Mouse (Mus musculus): ENCODE measurements around the gene Rpgrip1l. TPM values are rescaled to one million over a fixed set of nuclear protein-coding genes. Genes with fewer than 3 reads are reported as not detected.

Rpgrip1l gene
- polyA plus RNA-seq, 1 experiment, result 9.9 TPM

DNA sequence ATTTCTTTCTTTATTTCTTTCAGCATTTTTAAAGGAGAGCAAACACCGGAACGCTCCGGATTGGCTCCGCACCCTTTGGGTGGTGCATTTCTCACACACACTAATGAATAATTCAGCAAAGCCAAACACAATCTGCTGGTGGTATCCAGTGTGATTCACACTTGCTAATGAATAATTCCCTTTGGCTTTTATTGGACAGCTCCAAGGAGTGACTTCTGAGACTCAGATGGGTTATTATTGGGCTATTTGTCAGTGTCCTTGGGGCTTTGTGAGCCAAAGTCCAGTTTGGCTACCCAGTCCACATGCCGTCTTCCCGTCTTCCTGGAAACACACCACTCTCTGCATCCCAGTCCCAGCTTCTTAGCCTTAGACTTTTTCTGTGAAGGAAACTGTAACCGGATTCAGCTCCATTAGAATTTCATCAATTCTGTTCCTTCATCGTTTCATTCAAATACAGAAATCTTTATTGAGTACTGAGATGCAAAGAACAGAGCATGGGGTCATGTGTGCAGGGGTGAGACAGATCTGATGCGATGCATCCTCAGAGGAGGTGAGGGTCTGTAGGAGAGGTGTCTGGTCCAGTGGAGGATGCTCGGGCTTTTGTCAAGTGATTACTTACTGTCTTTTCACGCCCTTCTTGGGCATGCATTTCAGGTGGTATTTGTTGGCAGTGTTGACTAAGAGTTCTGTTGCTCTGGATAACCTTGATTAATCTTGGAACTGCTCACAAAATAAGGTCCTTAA lies 43.1 kb upstream of the Rpgrip1l start:
- Histone ChIP-seq H3K36me3 (ENCODE audit: control insufficient read depth, insufficient read depth, low read length, poor library complexity, severe bottlenecking) (no peaks in the 10 kb centered on the region), H3K4me1 (ENCODE audit: control insufficient read depth, insufficient read depth, low read length) (no peaks in the 10 kb centered on the region), H3K9me3 (replicated peaks; ENCODE audit: control insufficient read depth, insufficient read depth, low read length, poor library complexity, severe bottlenecking) (no peaks in the 10 kb centered on the region), H3K27me3 (ENCODE audit: control insufficient read depth, insufficient read depth, low read length, poor library complexity, severe bottlenecking) (no peaks in the 10 kb centered on the region), H3K4me3 (ENCODE audit: low read depth, low read length) (no peak overlapping the region), H3K27ac (ENCODE audit: insufficient read depth, low read length) (no peak overlapping the region), H3K9ac (ENCODE audit: low read depth, poor library complexity, severe bottlenecking) (no peak overlapping the region)
- no peak for TF ChIP-seq POLR2A (IDR thresholded peaks at IDR 0.05; ENCODE audit: insufficient read depth, low read length)
- TF ChIP-seq EP300 (IDR thresholded peaks at IDR 0.05; ENCODE audit: insufficient read depth, low read depth, low read length), result no peak
- no peak for TF ChIP-seq CTCF (IDR thresholded peaks at IDR 0.05; ENCODE audit: low read depth, low read length)

DNA sequence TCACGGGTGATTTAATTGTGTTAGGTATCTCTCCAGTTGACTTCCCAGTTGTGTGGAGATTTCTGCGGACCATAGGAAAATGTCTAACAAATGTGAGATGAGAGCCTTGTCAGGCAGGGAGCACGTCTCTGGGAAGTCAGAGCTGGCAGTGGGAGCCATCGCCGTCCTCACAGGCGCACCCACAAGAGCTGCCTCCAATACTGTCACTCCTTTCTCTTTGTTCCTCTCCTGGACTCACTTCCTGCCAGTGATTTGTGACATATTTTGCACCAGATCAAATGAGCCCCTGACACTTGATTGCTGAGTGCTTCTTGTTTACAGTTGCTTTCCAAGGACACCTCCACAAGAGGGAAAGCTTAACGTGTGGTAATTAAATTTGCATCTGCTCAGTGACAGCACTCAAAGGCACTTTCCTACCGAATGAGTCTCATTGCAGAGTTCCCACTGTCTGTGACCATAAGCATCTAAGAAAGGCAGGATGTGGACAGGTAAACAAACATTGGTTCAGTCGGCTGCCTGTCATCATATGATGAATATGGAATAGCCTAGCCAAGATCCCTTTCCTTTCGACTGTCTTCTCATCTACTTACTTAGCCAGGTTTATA lies 42.3 kb upstream of the Rpgrip1l start:
- TF ChIP-seq CTCF (IDR thresholded peaks at IDR 0.05; ENCODE audit: low read depth, low read length) (no peak), EP300 (IDR thresholded peaks at IDR 0.05; ENCODE audit: insufficient read depth, low read depth, low read length) (no peak), POLR2A (IDR thresholded peaks at IDR 0.05; ENCODE audit: insufficient read depth, low read length) (no peak)
- H3K27ac ChIP-seq (ENCODE audit: insufficient read depth, low read length), result no peak overlapping the region
- H3K36me3 ChIP-seq (ENCODE audit: control insufficient read depth, insufficient read depth, low read length, poor library complexity, severe bottlenecking), result no peaks in the 10 kb centered on the region
- no peaks in the 10 kb centered on the region for H3K27me3 ChIP-seq (ENCODE audit: control insufficient read depth, insufficient read depth, low read length, poor library complexity, severe bottlenecking)
- no peak overlapping the region for H3K4me3 ChIP-seq (ENCODE audit: low read depth, low read length)
- no peaks in the 10 kb centered on the region for H3K9me3 ChIP-seq (replicated peaks; ENCODE audit: control insufficient read depth, insufficient read depth, low read length, poor library complexity, severe bottlenecking)
- H3K9ac ChIP-seq (ENCODE audit: low read depth, poor library complexity, severe bottlenecking), result no peak overlapping the region
- no peaks in the 10 kb centered on the region for H3K4me1 ChIP-seq (ENCODE audit: control insufficient read depth, insufficient read depth, low read length)

DNA sequence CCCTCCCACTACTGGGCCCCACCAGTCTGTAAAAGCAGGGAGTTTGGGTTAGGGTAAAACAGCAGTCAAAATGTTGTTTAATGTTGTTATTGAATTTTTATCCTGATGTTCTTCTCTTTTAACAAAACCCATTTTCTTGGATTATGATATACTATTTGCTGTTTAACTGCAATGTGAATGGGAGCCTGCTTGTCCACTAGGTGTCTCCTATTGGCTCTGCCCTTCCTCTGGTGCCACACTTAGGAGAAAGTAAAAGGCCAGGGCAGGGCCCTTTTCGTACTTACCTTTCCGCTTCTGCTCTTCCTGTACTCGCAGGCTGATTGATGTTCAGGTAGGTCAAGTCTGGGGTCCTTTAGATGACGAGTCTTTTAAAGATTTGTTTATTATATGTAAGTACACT lies 40.8 kb upstream of the Rpgrip1l start:
- H3K27me3 ChIP-seq (ENCODE audit: control insufficient read depth, insufficient read depth, low read length, poor library complexity, severe bottlenecking), result no peaks in the 10 kb centered on the region
- no peak overlapping the region for H3K9ac ChIP-seq (ENCODE audit: low read depth, poor library complexity, severe bottlenecking)
- no peaks in the 10 kb centered on the region for H3K36me3 ChIP-seq (ENCODE audit: control insufficient read depth, insufficient read depth, low read length, poor library complexity, severe bottlenecking)
- no peaks in the 10 kb centered on the region for H3K4me1 ChIP-seq (ENCODE audit: control insufficient read depth, insufficient read depth, low read length)
- no peak overlapping the region for H3K4me3 ChIP-seq (ENCODE audit: low read depth, low read length)
- no peak overlapping the region for H3K27ac ChIP-seq (ENCODE audit: insufficient read depth, low read length)
- TF ChIP-seq CTCF (IDR thresholded peaks at IDR 0.05; ENCODE audit: low read depth, low read length), result no peak
- no peak for TF ChIP-seq EP300 (IDR thresholded peaks at IDR 0.05; ENCODE audit: insufficient read depth, low read depth, low read length)
- no peak for TF ChIP-seq POLR2A (IDR thresholded peaks at IDR 0.05; ENCODE audit: insufficient read depth, low read length)
- H3K9me3 ChIP-seq (replicated peaks; ENCODE audit: control insufficient read depth, insufficient read depth, low read length, poor library complexity, severe bottlenecking), result no peaks in the 10 kb centered on the region

DNA sequence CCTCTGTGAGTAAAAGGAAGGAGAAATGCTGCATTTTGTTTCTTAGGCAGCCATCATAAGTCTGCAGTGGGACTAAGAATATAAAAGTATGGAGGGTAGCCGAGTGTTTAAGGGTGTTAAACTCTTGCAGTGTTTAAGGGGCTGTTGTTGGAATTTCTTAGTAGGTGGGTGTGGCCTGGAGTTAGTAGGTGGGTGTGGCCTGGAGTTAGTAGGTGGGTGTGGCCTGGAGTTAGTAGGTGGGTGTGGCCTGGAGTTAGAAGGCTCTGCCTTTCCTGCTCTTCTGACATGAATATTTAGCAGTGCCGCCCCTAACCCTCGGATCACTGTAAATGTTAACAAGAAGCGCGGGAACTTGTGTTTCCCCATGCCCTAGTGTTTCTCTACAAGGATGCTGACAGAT lies 40.0 kb upstream of the Rpgrip1l start:
- H3K9ac ChIP-seq (ENCODE audit: low read depth, poor library complexity, severe bottlenecking), result no peak overlapping the region
- no peak overlapping the region for H3K27ac ChIP-seq (ENCODE audit: insufficient read depth, low read length)
- H3K36me3 ChIP-seq (ENCODE audit: control insufficient read depth, insufficient read depth, low read length, poor library complexity, severe bottlenecking), result no peaks in the 10 kb centered on the region
- TF ChIP-seq POLR2A (IDR thresholded peaks at IDR 0.05; ENCODE audit: insufficient read depth, low read length) (no peak), CTCF (IDR thresholded peaks at IDR 0.05; ENCODE audit: low read depth, low read length) (no peak), EP300 (IDR thresholded peaks at IDR 0.05; ENCODE audit: insufficient read depth, low read depth, low read length) (no peak)
- no peaks in the 10 kb centered on the region for H3K9me3 ChIP-seq (replicated peaks; ENCODE audit: control insufficient read depth, insufficient read depth, low read length, poor library complexity, severe bottlenecking)
- no peak overlapping the region for H3K4me3 ChIP-seq (ENCODE audit: low read depth, low read length)
- H3K4me1 ChIP-seq (ENCODE audit: control insufficient read depth, insufficient read depth, low read length), result no peaks in the 10 kb centered on the region
- no peaks in the 10 kb centered on the region for H3K27me3 ChIP-seq (ENCODE audit: control insufficient read depth, insufficient read depth, low read length, poor library complexity, severe bottlenecking)

DNA sequence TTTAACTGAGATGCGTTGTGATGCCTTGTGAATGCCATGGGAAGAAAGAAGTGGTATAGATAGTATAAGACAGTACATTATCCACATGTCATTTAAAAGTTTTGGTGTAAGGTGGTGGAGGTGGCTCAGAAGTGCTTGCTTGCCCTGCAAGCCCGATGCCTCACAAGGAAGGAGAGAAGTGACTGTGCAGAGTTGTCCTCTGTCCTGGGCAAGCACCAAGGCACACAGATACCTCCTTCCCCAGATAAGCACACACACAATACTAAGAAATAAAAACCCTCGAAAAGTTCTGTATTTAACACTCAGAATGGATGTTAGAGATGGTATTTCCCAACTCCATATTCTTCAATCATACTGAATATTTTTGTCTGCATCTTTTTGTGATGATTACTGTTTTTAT lies 39.5 kb upstream of the Rpgrip1l start:
- H3K4me1 ChIP-seq (ENCODE audit: control insufficient read depth, insufficient read depth, low read length), result no peaks in the 10 kb centered on the region
- TF ChIP-seq POLR2A (IDR thresholded peaks at IDR 0.05; ENCODE audit: insufficient read depth, low read length) (no peak), EP300 (IDR thresholded peaks at IDR 0.05; ENCODE audit: insufficient read depth, low read depth, low read length) (no peak), CTCF (IDR thresholded peaks at IDR 0.05; ENCODE audit: low read depth, low read length) (no peak)
- no peak overlapping the region for H3K4me3 ChIP-seq (ENCODE audit: low read depth, low read length)
- H3K27me3 ChIP-seq (ENCODE audit: control insufficient read depth, insufficient read depth, low read length, poor library complexity, severe bottlenecking), result no peaks in the 10 kb centered on the region
- no peak overlapping the region for H3K27ac ChIP-seq (ENCODE audit: insufficient read depth, low read length)
- no peaks in the 10 kb centered on the region for H3K36me3 ChIP-seq (ENCODE audit: control insufficient read depth, insufficient read depth, low read length, poor library complexity, severe bottlenecking)
- H3K9me3 ChIP-seq (replicated peaks; ENCODE audit: control insufficient read depth, insufficient read depth, low read length, poor library complexity, severe bottlenecking), result no peaks in the 10 kb centered on the region
- H3K9ac ChIP-seq (ENCODE audit: low read depth, poor library complexity, severe bottlenecking), result no peak overlapping the region

DNA sequence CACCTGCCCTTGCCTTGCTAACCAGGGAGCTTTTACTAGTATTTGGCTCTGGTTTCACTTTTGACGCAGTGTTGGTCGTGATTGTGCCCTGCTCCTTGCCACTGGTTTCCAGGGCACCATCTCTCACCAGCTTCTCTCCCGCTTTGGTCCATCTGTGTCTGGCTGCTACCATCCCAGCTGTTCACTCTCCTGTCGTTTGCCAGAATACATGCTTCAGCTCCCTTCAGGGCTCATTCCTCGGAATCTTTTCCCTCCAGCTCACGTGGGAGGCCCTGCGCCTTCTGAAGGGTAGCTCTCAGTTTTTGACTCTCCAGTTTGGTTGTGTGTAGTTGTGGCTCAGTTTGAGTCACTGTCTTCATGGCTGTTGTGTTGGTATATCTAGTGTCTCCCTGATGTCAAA lies 37.6 kb upstream of the Rpgrip1l start:
- no peak overlapping the region for H3K4me3 ChIP-seq (ENCODE audit: low read depth, low read length)
- H3K27ac ChIP-seq (ENCODE audit: insufficient read depth, low read length), result no peak overlapping the region
- no peak overlapping the region for H3K9ac ChIP-seq (ENCODE audit: low read depth, poor library complexity, severe bottlenecking)
- H3K27me3 ChIP-seq (ENCODE audit: control insufficient read depth, insufficient read depth, low read length, poor library complexity, severe bottlenecking), result no peaks in the 10 kb centered on the region
- no peaks in the 10 kb centered on the region for H3K9me3 ChIP-seq (replicated peaks; ENCODE audit: control insufficient read depth, insufficient read depth, low read length, poor library complexity, severe bottlenecking)
- no peaks in the 10 kb centered on the region for H3K36me3 ChIP-seq (ENCODE audit: control insufficient read depth, insufficient read depth, low read length, poor library complexity, severe bottlenecking)
- H3K4me1 ChIP-seq (ENCODE audit: control insufficient read depth, insufficient read depth, low read length), result no peaks in the 10 kb centered on the region
- TF ChIP-seq POLR2A (IDR thresholded peaks at IDR 0.05; ENCODE audit: insufficient read depth, low read length) (no peak), CTCF (IDR thresholded peaks at IDR 0.05; ENCODE audit: low read depth, low read length) (no peak), EP300 (IDR thresholded peaks at IDR 0.05; ENCODE audit: insufficient read depth, low read depth, low read length) (no peak)

All from ES-Bruce4 (cell line).